Mouse (Mus musculus) embryonic facial prominence, embryonic 15.5 days (tissue): ENCODE results near the gene Rpl36al. TPM values are rescaled to one million over a fixed set of nuclear protein-coding genes. Genes with fewer than 3 reads are reported as not detected.

Experiments used
- ATAC-seq: fragments of 200-750 bp; cut with Nextera tagmentation; 2 replicates; pipeline ENCODE4 v1.8.0; 2017; ENCODE audit warnings: low read depth, moderate TSS enrichment; ENCODE audit not compliant: insufficient number of reproducible peaks, low FRiP score, low TSS enrichment
- H3K27ac ChIP-seq: fragments of 300-500 bp; sonication (generic); replicated peaks from 2 replicates; pipeline ENCODE4 v1.5.1; 2015; ENCODE audit warnings: mild to moderate bottlenecking, inconsistent platforms
- H3K27me3 ChIP-seq: fragments of 300-500 bp; sonication (generic); 2 replicates; pipeline ENCODE4 v1.6.1; 2015; ENCODE audit warnings: inconsistent platforms
- H3K36me3 ChIP-seq: fragments of 300-500 bp; sonication (generic); 2 replicates; pipeline ENCODE4 v1.6.1; 2015; ENCODE audit warnings: mild to moderate bottlenecking, inconsistent platforms
- H3K4me1 ChIP-seq: fragments of 300-500 bp; sonication (generic); 2 replicates; pipeline ENCODE4 v1.6.1; 2015; ENCODE audit warnings: inconsistent platforms
- H3K4me2 ChIP-seq: fragments of 300-500 bp; sonication (generic); replicated peaks from 2 replicates; pipeline ENCODE4 v1.6.1; 2015; ENCODE audit warnings: mild to moderate bottlenecking, inconsistent platforms
- H3K4me3 ChIP-seq: fragments of 300-500 bp; sonication (generic); replicated peaks from 2 replicates; pipeline ENCODE4 v1.5.1; 2015; ENCODE audit warnings: mild to moderate bottlenecking, inconsistent platforms
- H3K9ac ChIP-seq: fragments of 300-500 bp; sonication (generic); 2 replicates; pipeline ENCODE4 v1.6.1; 2015; ENCODE audit warnings: inconsistent platforms
- H3K9me3 ChIP-seq: fragments of 300-500 bp; sonication (generic); replicated peaks from 2 replicates; pipeline ENCODE4 v1.6.1; 2016; ENCODE audit warnings: inconsistent platforms
- WGBS: fragments of 180-500 bp; shearing (Covaris S2); methylation state at CpG from one replicate; pipeline ENCODE4 v1.1.7; 2015; 5-methylcytosine and 5-hydroxymethylcytosine counted together
- microRNA-seq: library from miRNA; unstranded; fragments of <30 nt; microRNA quantifications from one replicate; pipeline ENCODE4, GENCODE M21; 2016; ENCODE audit warnings: borderline number of aligned reads
- polyA plus RNA-seq: library from polyadenylated mRNA; unstranded; fragments of >200 nt; fragmentation: Nextera tagmentation; extraction: Ambion mirVana; gene quantifications from 2 replicates; pipeline ENCODE4 v1.2.1, GENCODE M21; 2015

Gene Rpl36al
- polyA plus RNA-seq, 1 experiment from 2014 or later, result 529 TPM

DNA sequence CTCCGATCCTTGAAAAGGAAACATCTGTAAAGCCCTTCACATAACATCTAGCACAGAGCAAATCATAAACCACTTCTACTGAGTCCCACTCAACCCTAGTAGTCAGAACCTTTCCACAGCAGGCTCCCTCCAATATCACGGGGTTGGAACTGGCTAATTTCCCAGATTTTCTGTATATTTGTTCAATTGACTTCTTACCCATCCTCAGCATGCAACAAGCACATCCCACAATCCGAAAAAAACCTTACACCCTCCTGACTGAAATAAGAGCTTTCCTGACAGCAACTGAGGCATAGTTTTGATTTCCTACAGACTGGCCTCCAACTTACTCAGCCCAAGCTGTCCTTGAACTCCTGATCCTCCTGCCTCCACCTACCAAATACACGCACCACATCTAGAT lies 27.4 kb downstream of the Rpl36al start:
- ATAC-seq, result no peak
- H3K27me3 ChIP-seq, result no peaks in the 10 kb centered on the region
- 83% methylated on average over 4 of the region's 4 CpGs for WGBS
- no peak overlapping the region for H3K4me3 ChIP-seq
- no peak overlapping the region for H3K27ac ChIP-seq
- peaks cover 18% of the 10 kb centered on the region for H3K36me3 ChIP-seq
- no peak overlapping the region for H3K4me2 ChIP-seq
- H3K4me1 ChIP-seq, result peaks cover 9% of the 10 kb centered on the region; the same call in 1 of the 2 replicates
- H3K9me3 ChIP-seq, result no peaks in the 10 kb centered on the region
- no peak overlapping the region for H3K9ac ChIP-seq

DNA sequence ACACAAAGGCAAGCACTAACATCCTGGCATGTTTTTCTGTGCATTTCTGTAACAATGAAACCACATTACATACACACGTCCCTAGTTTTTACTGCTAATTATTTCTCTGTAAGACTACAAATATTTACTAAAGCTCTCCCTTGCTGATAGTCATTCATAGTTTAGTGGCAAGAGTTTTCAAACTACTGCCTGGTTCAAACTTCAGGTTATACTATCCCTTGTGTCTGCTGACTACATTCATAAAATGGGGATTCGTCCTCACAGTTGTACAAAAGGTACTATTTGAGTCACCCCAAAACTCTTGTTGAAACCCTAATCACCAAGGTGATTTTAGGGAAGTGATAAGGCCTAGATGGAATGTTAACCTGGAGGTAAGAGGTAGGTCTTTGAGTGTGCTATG lies 28.0 kb downstream of the Rpl36al start:
- Histone ChIP-seq H3K27ac (no peak overlapping the region), H3K9me3 (no peaks in the 10 kb centered on the region), H3K9ac (no peak overlapping the region), H3K4me2 (no peak overlapping the region), H3K36me3 (peaks cover 18% of the 10 kb centered on the region), H3K4me3 (no peak overlapping the region), H3K27me3 (no peaks in the 10 kb centered on the region), H3K4me1 (peaks cover 9% of the 10 kb centered on the region; the same call in 1 of the 2 replicates)
- ATAC-seq, result no peak
- WGBS, result 78% methylated on average over 2 of the region's 2 CpGs

DNA sequence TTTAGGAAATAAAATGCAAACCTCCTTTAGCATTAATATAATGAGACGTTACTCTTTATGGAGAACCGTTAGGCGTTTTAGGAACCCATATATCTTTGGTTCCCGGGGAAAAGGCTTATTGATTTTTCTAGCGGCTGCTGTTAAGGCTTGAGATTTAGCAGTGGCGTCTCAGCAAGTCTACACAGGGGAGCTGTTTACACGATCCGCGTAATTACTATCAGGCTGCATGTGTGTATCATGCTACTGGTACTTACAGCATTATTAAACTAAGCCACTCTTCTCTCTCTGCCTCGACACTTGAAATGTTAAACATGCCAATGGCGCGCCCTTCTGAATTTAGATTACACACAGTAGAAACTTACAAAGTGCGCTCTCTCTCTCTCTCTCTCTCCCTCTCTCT lies 33.8 kb downstream of the Rpl36al start:
- no peak overlapping the region for H3K4me3 ChIP-seq
- H3K9me3 ChIP-seq, result no peaks in the 10 kb centered on the region
- H3K36me3 ChIP-seq, result no peaks in the 10 kb centered on the region
- H3K4me1 ChIP-seq, result no peaks in the 10 kb centered on the region
- no peak overlapping the region for H3K4me2 ChIP-seq
- ATAC-seq, result no peak
- H3K27me3 ChIP-seq, result no peaks in the 10 kb centered on the region
- WGBS, result 76% methylated on average over 13 of the region's 13 CpGs
- no peak overlapping the region for H3K27ac ChIP-seq
- H3K9ac ChIP-seq, result no peak overlapping the region

DNA sequence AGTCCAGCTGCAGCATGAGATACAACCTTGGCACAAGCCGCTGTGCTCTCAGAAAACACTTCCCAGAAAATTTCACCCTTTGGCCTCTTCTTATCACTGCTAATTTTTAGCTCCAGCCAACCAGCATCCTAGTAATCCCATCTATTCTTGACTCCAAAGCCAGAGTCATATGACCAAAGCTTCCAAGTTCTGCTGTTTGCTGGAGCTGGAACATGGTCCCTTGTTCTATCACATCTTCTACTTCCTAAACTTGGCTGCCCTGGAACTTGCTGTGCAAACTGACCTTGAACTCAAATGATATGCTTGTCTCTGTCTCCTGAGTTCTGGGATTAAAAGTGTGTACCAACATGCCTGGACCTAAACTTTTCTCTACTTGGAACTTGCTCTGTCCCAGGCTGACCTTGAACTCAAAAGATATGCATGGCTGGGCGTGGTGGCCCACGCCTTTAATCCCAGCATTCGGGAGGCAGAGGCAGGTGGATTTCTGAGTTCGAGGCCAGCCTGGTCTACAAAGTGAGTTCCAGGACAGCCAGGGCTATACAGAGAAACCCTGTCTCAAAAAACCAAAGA lies 36.6 kb downstream of the Rpl36al start:
- Histone ChIP-seq H3K4me2 (no peak overlapping the region), H3K27me3 (no peaks in the 10 kb centered on the region), H3K4me3 (no peak overlapping the region), H3K4me1 (no peaks in the 10 kb centered on the region), H3K9ac (no peak overlapping the region), H3K36me3 (no peaks in the 10 kb centered on the region), H3K9me3 (no peaks in the 10 kb centered on the region), H3K27ac (no peak overlapping the region)
- no peak for ATAC-seq
- 89% methylated on average over 5 of the region's 5 CpGs for WGBS

DNA sequence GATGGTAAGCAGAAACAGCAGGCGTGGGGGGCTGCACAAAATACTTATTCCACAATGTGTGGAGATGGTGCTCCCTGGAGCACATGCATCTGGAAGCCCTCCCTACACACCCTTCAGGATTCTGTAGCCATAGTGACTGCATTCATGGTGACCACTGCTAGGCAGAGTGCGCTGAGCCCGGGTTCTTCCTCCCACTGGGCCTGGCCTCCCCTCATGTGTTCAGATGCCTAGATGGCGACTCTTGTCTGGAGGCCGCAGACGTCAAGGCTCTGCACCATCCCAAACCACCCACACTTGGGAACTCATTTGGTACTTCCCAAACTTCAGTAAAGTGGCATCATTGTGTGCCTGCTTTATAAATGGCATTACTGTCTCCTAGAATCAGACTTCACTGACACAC lies 40.4 kb downstream of the Rpl36al start:
- H3K4me2 ChIP-seq, result no peak overlapping the region
- H3K4me3 ChIP-seq, result no peak overlapping the region
- no peaks in the 10 kb centered on the region for H3K36me3 ChIP-seq
- H3K9ac ChIP-seq, result no peak overlapping the region
- 67% methylated on average over 6 of the region's 6 CpGs for WGBS
- H3K9me3 ChIP-seq, result no peaks in the 10 kb centered on the region
- ATAC-seq, result no peak
- no peaks in the 10 kb centered on the region for H3K27me3 ChIP-seq
- no peaks in the 10 kb centered on the region for H3K4me1 ChIP-seq
- H3K27ac ChIP-seq, result no peak overlapping the region

DNA sequence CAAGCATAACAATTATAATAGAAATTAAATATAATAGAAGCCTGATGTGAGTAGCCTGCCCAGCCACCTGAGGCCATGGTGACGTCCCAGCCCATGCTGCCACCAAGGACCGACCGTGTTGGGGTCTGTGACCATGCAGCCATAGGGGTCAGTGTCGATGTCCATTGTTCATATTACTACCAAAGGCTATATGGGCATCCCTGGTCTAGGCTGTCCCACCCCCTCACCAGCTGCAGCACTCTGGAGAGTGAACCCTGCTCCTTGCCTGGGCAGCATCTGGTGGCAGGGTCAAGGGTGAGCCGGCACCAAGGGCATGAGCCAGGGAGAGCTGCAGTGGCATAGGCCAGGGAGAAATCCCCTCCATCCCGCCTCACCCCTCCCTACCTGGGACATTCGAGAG lies 44.0 kb downstream of the Rpl36al start:
- Histone ChIP-seq H3K36me3 (no peaks in the 10 kb centered on the region), H3K27me3 (no peaks in the 10 kb centered on the region), H3K9ac (no peak overlapping the region), H3K9me3 (no peaks in the 10 kb centered on the region), H3K4me1 (no peaks in the 10 kb centered on the region), H3K27ac (no peak overlapping the region), H3K4me3 (no peak overlapping the region), H3K4me2 (no peak overlapping the region)
- peak; percentile 54; the same call in 1 of the 2 replicates for ATAC-seq
- 84% methylated on average over 7 of the region's 7 CpGs for WGBS

DNA sequence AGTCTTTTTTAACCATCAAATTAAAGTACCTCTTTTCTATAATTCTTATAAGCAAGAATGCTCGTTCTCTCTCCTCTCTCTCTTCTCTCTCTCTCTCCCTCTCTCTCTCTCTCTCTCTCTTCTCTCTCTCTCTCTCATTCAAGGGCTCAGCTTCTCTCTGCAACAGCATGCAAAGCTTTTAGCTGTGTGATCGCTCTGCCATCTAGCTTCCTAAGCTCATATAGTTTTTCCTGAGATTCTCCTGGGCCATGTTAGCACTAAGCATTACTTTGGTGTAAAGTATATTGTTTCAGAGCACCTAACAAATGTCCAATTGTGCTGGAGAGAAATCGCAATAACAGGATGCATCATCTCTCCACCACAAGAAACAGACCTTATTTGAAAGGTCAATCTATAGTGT lies 44.7 kb downstream of the Rpl36al start:
- WGBS, result 94% methylated on average over 3 of the region's 3 CpGs
- ATAC-seq, result no peak

More for the DNA sequence above, 44.7 kb downstream of the Rpl36al start:
- Histone ChIP-seq H3K36me3 (no peaks in the 10 kb centered on the region), H3K27me3 (no peaks in the 10 kb centered on the region), H3K9me3 (no peaks in the 10 kb centered on the region), H3K4me3 (no peak overlapping the region), H3K4me1 (no peaks in the 10 kb centered on the region), H3K27ac (no peak overlapping the region), H3K4me2 (no peak overlapping the region), H3K9ac (no peak overlapping the region)

Small RNAs within 50 kb of the gene (microRNA-seq; reads per million reads assigned to microRNA genes)
- not detected for gene Gm47287
- not detected for gene Gm47295

Other genes starting within 250 kb of the Rpl36al start
- 1,694 and 1,796 TPM in 2 replicates for gene Rps29, start 24.9 kb downstream of the Rpl36al start, polyA plus RNA-seq
- 16.6 and 16.8 TPM in 2 replicates for gene Lrr1, start 15.3 kb downstream of the Rpl36al start, polyA plus RNA-seq
- gene Mgat2, start 74 bp upstream of the Rpl36al start, polyA plus RNA-seq, result 57.5 and 60.7 TPM in 2 replicates
- 24.5 and 26.0 TPM in 2 replicates for gene Gm49383, start 13.0 kb upstream of the Rpl36al start, polyA plus RNA-seq
- gene Dnaaf2, start 14.3 kb upstream of the Rpl36al start, polyA plus RNA-seq, result 11.0 and 14.2 TPM in 2 replicates
- gene Gm49384, start 20.2 kb upstream of the Rpl36al start, polyA plus RNA-seq, result 17.5 and 20.8 TPM in 2 replicates
- 20.1 and 22.3 TPM in 2 replicates for gene Pole2, start 44.1 kb upstream of the Rpl36al start, polyA plus RNA-seq
- 10.2 and 11.1 TPM in 2 replicates for gene Klhdc1, start 57.1 kb upstream of the Rpl36al start, polyA plus RNA-seq
- gene Klhdc2, start 112.6 kb upstream of the Rpl36al start, polyA plus RNA-seq, result 122 and 123 TPM in 2 replicates
- gene Nemf, start 173.1 kb upstream of the Rpl36al start, polyA plus RNA-seq, result 92.5 and 95.0 TPM in 2 replicates
- 71.4 and 78.4 TPM in 2 replicates for gene Arf6, start 188.1 kb upstream of the Rpl36al start, polyA plus RNA-seq
- 2.8 and 4.0 TPM in 2 replicates for gene Gm9887, start 188.4 kb upstream of the Rpl36al start, polyA plus RNA-seq